ENCODE assay signal across 25 mouse cellular contexts in genomic region chr9:122138371-122139029, GRCm38 (mm10). TPM values are rescaled to one million over a fixed set of nuclear protein-coding genes. Genes with fewer than 3 reads are reported as not detected.
DNase-seq lines count a peak whose midpoint lies in the region; ATAC-seq and TF ChIP-seq lines count a peak whose summit lies in the region.
"Had no signal": no experiment of that assay in that cellular context is flagged by ENCODE, and none has a peak within 500 bp of the region (broad histone marks: within the 10 kb centered on the region; RNA-seq: fewer than 3 reads in every experiment).

No protein-coding gene starts in this region.

- DNase-seq in heart, adult 11 months = peak; percentile 59
- no peak for DNase-seq in heart, postnatal 4 days
- DNase-seq in lung, postnatal 0 days (ENCODE audit: low spot score) = peak; percentile 68
- DNase-seq in lung, postnatal 10 days = no peak
- no peak for DNase-seq in adrenal gland, postnatal 4 days (ENCODE audit: low spot score in 2 of 2)
- no peak for DNase-seq in midbrain, embryonic 14.5 days
- DNase-seq: adrenal gland, adult 8-10 months; cerebellum, adult 11 months; cerebellum, adult 9-11 months; forebrain, postnatal 0 days; gastrocnemius, postnatal 25 days; kidney, adult 11 months; kidney, postnatal 36 days; lung, adult 18-20 months; lung, postnatal 4 days; right cerebral cortex, postnatal 14 days had no signal

- H3K27me3 ChIP-seq in lung, postnatal 0 days (replicated peaks; ENCODE audit: insufficient read depth, low read length) = no peaks in the 10 kb centered on the region
- no peaks in the 10 kb centered on the region for H3K27me3 ChIP-seq in midbrain, embryonic 14.5 days (ENCODE audit: control insufficient read depth, insufficient read depth, low read length)
- H3K27me3 ChIP-seq: kidney, embryonic 15.5 days; limb, embryonic 13.5 days had no signal

- WGBS in lung, postnatal 0 days = 89% methylated on average over 4 of the region's 4 CpGs
- 93% methylated on average over 4 of the region's 4 CpGs for WGBS in midbrain, embryonic 14.5 days

- H3K4me1 ChIP-seq in lung, postnatal 0 days (ENCODE audit: insufficient read depth, low read depth, low read length) = no peaks in the 10 kb centered on the region; the same call in 1 of the 2 replicates
- H3K4me1 ChIP-seq in midbrain, embryonic 14.5 days (ENCODE audit: control insufficient read depth, insufficient read depth, low read length) = no peaks in the 10 kb centered on the region

- H3K36me3 ChIP-seq in lung, postnatal 0 days (ENCODE audit: insufficient read depth, low read length) = 0 out of 2 replicates have a peak, but pooled peaks cover 4% of the 10 kb centered on the region
- peaks cover 17% of the 10 kb centered on the region for H3K36me3 ChIP-seq in midbrain, embryonic 14.5 days (ENCODE audit: control insufficient read depth, insufficient read depth, low read length)

- no peak for TF ChIP-seq CTCF in lung, postnatal 0 days (IDR thresholded peaks at IDR 0.05)

- peak; percentile 24; the same call in 1 of the 2 replicates for ATAC-seq in lung, postnatal 0 days
- peak; percentile 47; the same call in 1 of the 2 replicates for ATAC-seq in common myeloid progenitor, adult 5-6 weeks (replicated peaks; ENCODE audit: low read depth, poor library complexity, severe bottlenecking)
- ATAC-seq in neutrophil, adult 5-6 weeks (ENCODE audit: extremely low read depth, insufficient number of reproducible peaks, low FRiP score, poor library complexity, severe bottlenecking) = peak; percentile 81
- ATAC-seq in midbrain, embryonic 14.5 days (ENCODE audit: low FRiP score, low TSS enrichment) = no peak
- ATAC-seq: CD4-positive, CD25-positive, alpha-beta regulatory T cell, adult 4 months; forebrain, postnatal 0 days; hindbrain, postnatal 0 days had no signal

- peak; percentile 38; the same call in 1 of the 2 replicates for TF ChIP-seq EP300 in lung, postnatal 0 days (IDR thresholded peaks at IDR 0.05)

- H3K4me2 ChIP-seq in lung, postnatal 0 days (replicated peaks; ENCODE audit: low read depth, low read length) = no peak overlapping the region
- H3K4me2 ChIP-seq in midbrain, embryonic 14.5 days (ENCODE audit: low read length) = no peak overlapping the region
- H3K4me2 ChIP-seq: kidney, embryonic 15.5 days; limb, embryonic 13.5 days; midbrain, embryonic 11.5 days had no signal

- no peak overlapping the region for H3K27ac ChIP-seq in lung, postnatal 0 days (ENCODE audit: low read length)
- H3K27ac ChIP-seq in midbrain, embryonic 14.5 days (replicated peaks; ENCODE audit: low read depth, low read length) = no peak overlapping the region
- H3K27ac ChIP-seq: hindbrain, embryonic 10.5 days; hindbrain, postnatal 0 days; kidney, embryonic 15.5 days; limb, embryonic 13.5 days; stomach, postnatal 0 days had no signal

- H3K4me3 ChIP-seq in lung, postnatal 0 days (ENCODE audit: low read depth, low read length) = no peak overlapping the region
- no peak overlapping the region for H3K4me3 ChIP-seq in midbrain, embryonic 14.5 days (replicated peaks; ENCODE audit: low read depth, low read length)
- H3K4me3 ChIP-seq: hindbrain, embryonic 10.5 days; kidney, embryonic 15.5 days; limb, embryonic 13.5 days had no signal

- H3K9me3 ChIP-seq in lung, postnatal 0 days (ENCODE audit: low read length) = no peaks in the 10 kb centered on the region
- H3K9me3 ChIP-seq in midbrain, embryonic 14.5 days (ENCODE audit: control insufficient read depth, low read length) = no peaks in the 10 kb centered on the region
- H3K9me3 ChIP-seq: hindbrain, embryonic 10.5 days; kidney, embryonic 15.5 days; limb, embryonic 13.5 days had no signal

- H3K9ac ChIP-seq in lung, postnatal 0 days (replicated peaks; ENCODE audit: low read depth) = no peak overlapping the region
- H3K9ac ChIP-seq in midbrain, embryonic 14.5 days (replicated peaks; ENCODE audit: low read length) = no peak overlapping the region
- H3K9ac ChIP-seq: forebrain, postnatal 0 days; kidney, embryonic 15.5 days; limb, embryonic 13.5 days had no signal

RNA-seq across cellular contexts. Expression of gene Snrk, which starts 21.4 kb away (rescaled TPM):
- 10 to 100 TPM; 77.8 to 78.7 TPM for total RNA-seq in heart, postnatal 4 days (2021)
- polyA plus RNA-seq in lung, postnatal 0 days (2015; fragmentation: Nextera tagmentation; extraction: Ambion mirVana) = 93.6 and 100 TPM in 2 replicates
- total RNA-seq in common myeloid progenitor, adult 5-6 weeks (2017) = 12.9 and 37.7 TPM in 2 replicates
- 165 and 197 TPM in 2 replicates for total RNA-seq in neutrophil, adult 5-6 weeks (2017)
- 100 to 1,000 TPM; 168 to 184 TPM for total RNA-seq in adrenal gland, postnatal 4 days (2021)
- polyA plus RNA-seq in midbrain, embryonic 14.5 days (2014; fragmentation: Nextera tagmentation; extraction: Ambion mirVana) = 47.8 and 57.5 TPM in 2 replicates

Comparison
In these comparisons a context has a peak if more than half of its experiments do, and no peak if none do; other contexts are left out.
1. DNase-seq: peak in heart, adult 11 months (single experiment) and lung, postnatal 0 days (single experiment); none in heart, postnatal 4 days (single experiment), lung, postnatal 10 days (single experiment), adrenal gland, postnatal 4 days (0 of 2) and midbrain, embryonic 14.5 days (single experiment).